Mouse (Mus musculus): Measurements from ENCODE around the gene Cwf19l2. TPM values are rescaled to one million over a fixed set of nuclear protein-coding genes. Genes with fewer than 3 reads are reported as not detected.
A peak's percentile ranks its signal among the peaks of the same experiment; 100 is the strongest.
"Not testable (repeated sequence)": the region's sequence is repeated elsewhere in the genome, so short reads cannot be mapped to it uniquely, and the experiment has no call there.

Gene Cwf19l2
- polyA plus RNA-seq (2012; rRNA removed): 0.08 and 0.13 TPM in 2 replicates

GRCm38 (mm10) chr9:3403251-3404208 is at the start of gene Cwf19l2:
Gene Cwf19l2 (plus strand): TSS chr9:3403592.
- Histone ChIP-seq H3K4me3 (ENCODE audit: low read depth, low read length) (peak within 1 kb of the TSS; percentile 66), H3K36me3 (ENCODE audit: control insufficient read depth, insufficient read depth, low read length) (no peaks in the 10 kb centered on the region), H3K27ac (ENCODE audit: insufficient read depth, low read depth, low read length) (peak within 1 kb of the TSS; percentile 88), H3K4me1 (ENCODE audit: control insufficient read depth, insufficient read depth, insufficient read length, low read length) (no peaks in the 10 kb centered on the region), H3K27me3 (ENCODE audit: control insufficient read depth, insufficient read depth, low read length) (no peaks in the 10 kb centered on the region)
- under 1% methylated on average over 28 of the region's 28 CpGs for WGBS
- peak; percentile 48; the same call in 1 of the 2 replicates for TF ChIP-seq CTCF (IDR thresholded peaks at IDR 0.05; ENCODE audit: extremely low read depth, insufficient read length, insufficient replicate concordance, low read depth, low read length)
- peak; percentile 40; the same call in 1 of the 2 replicates for TF ChIP-seq POLR2A (IDR thresholded peaks at IDR 0.05; ENCODE audit: low read depth, low read length)

GRCm38 (mm10) chr9:3376323-3376722 is 27.1 kb upstream of the Cwf19l2 start:
- not testable (repeated sequence) for H3K27me3 ChIP-seq (ENCODE audit: control insufficient read depth, insufficient read depth, low read length); H3K4me1 ChIP-seq (ENCODE audit: control insufficient read depth, insufficient read depth, insufficient read length, low read length); H3K4me3 ChIP-seq (ENCODE audit: low read depth, low read length); H3K36me3 ChIP-seq (ENCODE audit: control insufficient read depth, insufficient read depth, low read length); H3K27ac ChIP-seq (ENCODE audit: insufficient read depth, low read depth, low read length)
- 52% methylated on average over 1 of the region's 1 CpGs for WGBS

- Histone ChIP-seq H3K36me3 (ENCODE audit: control insufficient read depth, insufficient read depth, low read length) (no peaks in the 10 kb centered on the region), H3K4me1 (ENCODE audit: control insufficient read depth, insufficient read depth, insufficient read length, low read length) (no peaks in the 10 kb centered on the region), H3K27ac (ENCODE audit: insufficient read depth, low read depth, low read length) (peak overlapping the region; percentile 71; the same call in 1 of the 2 replicates), H3K4me3 (ENCODE audit: low read depth, low read length) (peak overlapping the region; percentile 66; the same call in 1 of the 2 replicates), H3K27me3 (ENCODE audit: control insufficient read depth, insufficient read depth, low read length) (no peaks in the 10 kb centered on the region)
- under 1% methylated on average over 13 of the region's 13 CpGs for WGBS
- no peak for TF ChIP-seq POLR2A (IDR thresholded peaks at IDR 0.05; ENCODE audit: low read depth, low read length)
Measured at GRCm38 (mm10) chr9:3404372-3404771, 980 bp downstream of the Cwf19l2 start.

GRCm38 (mm10) chr9:3439555-3440300 is 36.3 kb downstream of the Cwf19l2 start:
- H3K27ac ChIP-seq (ENCODE audit: insufficient read depth, low read depth, low read length); H3K4me3 ChIP-seq (ENCODE audit: low read depth, low read length); H3K27me3 ChIP-seq (ENCODE audit: control insufficient read depth, insufficient read depth, low read length); H3K36me3 ChIP-seq (ENCODE audit: control insufficient read depth, insufficient read depth, low read length); H3K4me1 ChIP-seq (ENCODE audit: control insufficient read depth, insufficient read depth, insufficient read length, low read length): not testable (repeated sequence)
- WGBS: 91% methylated on average over 6 of the region's 6 CpGs

GRCm38 (mm10) chr9:3471897-3472296 is 68.5 kb downstream of the Cwf19l2 start:
- Histone ChIP-seq H3K4me1 (ENCODE audit: control insufficient read depth, insufficient read depth, insufficient read length, low read length) (no peaks in the 10 kb centered on the region), H3K27me3 (ENCODE audit: control insufficient read depth, insufficient read depth, low read length) (no peaks in the 10 kb centered on the region), H3K4me3 (ENCODE audit: low read depth, low read length) (no peak overlapping the region)

GRCm38 (mm10) chr9:3518645-3519044 is 115.3 kb downstream of the Cwf19l2 start:
- Histone ChIP-seq H3K4me3 (ENCODE audit: low read depth, low read length) (no peak overlapping the region), H3K27ac (ENCODE audit: insufficient read depth, low read depth, low read length) (no peak overlapping the region), H3K27me3 (ENCODE audit: control insufficient read depth, insufficient read depth, low read length) (no peaks in the 10 kb centered on the region), H3K4me1 (ENCODE audit: control insufficient read depth, insufficient read depth, insufficient read length, low read length) (no peaks in the 10 kb centered on the region), H3K36me3 (ENCODE audit: control insufficient read depth, insufficient read depth, low read length) (no peaks in the 10 kb centered on the region)
- 92% methylated on average over 1 of the region's 1 CpGs for WGBS
- TF ChIP-seq POLR2A (IDR thresholded peaks at IDR 0.05; ENCODE audit: low read depth, low read length) (no peak), CTCF (IDR thresholded peaks at IDR 0.05; ENCODE audit: extremely low read depth, insufficient read length, insufficient replicate concordance, low read depth, low read length) (no peak)

More at GRCm38 (mm10) chr9:3471897-3472296, 68.5 kb downstream of the Cwf19l2 start:
- TF ChIP-seq CTCF (IDR thresholded peaks at IDR 0.05; ENCODE audit: extremely low read depth, insufficient read length, insufficient replicate concordance, low read depth, low read length) (no peak), POLR2A (IDR thresholded peaks at IDR 0.05; ENCODE audit: low read depth, low read length) (no peak)
- no peak overlapping the region for H3K27ac ChIP-seq (ENCODE audit: insufficient read depth, low read depth, low read length)
- peaks cover 9% of the 10 kb centered on the region for H3K36me3 ChIP-seq (ENCODE audit: control insufficient read depth, insufficient read depth, low read length)

- no peaks in the 10 kb centered on the region for H3K27me3 ChIP-seq (ENCODE audit: control insufficient read depth, insufficient read depth, low read length)
- WGBS: 82% methylated on average over 1 of the region's 1 CpGs
- no peaks in the 10 kb centered on the region for H3K36me3 ChIP-seq (ENCODE audit: control insufficient read depth, insufficient read depth, low read length)
- H3K4me3 ChIP-seq (ENCODE audit: low read depth, low read length): no peak overlapping the region
- no peak overlapping the region for H3K27ac ChIP-seq (ENCODE audit: insufficient read depth, low read depth, low read length)
- no peaks in the 10 kb centered on the region for H3K4me1 ChIP-seq (ENCODE audit: control insufficient read depth, insufficient read depth, insufficient read length, low read length)
- no peak for TF ChIP-seq POLR2A (IDR thresholded peaks at IDR 0.05; ENCODE audit: low read depth, low read length)
- TF ChIP-seq CTCF (IDR thresholded peaks at IDR 0.05; ENCODE audit: extremely low read depth, insufficient read length, insufficient replicate concordance, low read depth, low read length): no peak
Measured at GRCm38 (mm10) chr9:3519178-3519577, 115.8 kb downstream of the Cwf19l2 start.
